Comparison of ENCODE assay signal across 22 mouse cellular contexts in genomic region chr10:16923851-16924250, GRCm38 (mm10).
DNase-seq lines count a peak whose midpoint lies in the region; ATAC-seq lines count a peak whose summit lies in the region.
"Had no signal": no experiment of that assay in that cellular context is flagged by ENCODE, and none has a peak within 500 bp of the region (broad histone marks: within the 10 kb centered on the region; RNA-seq: fewer than 3 reads in every experiment).

No protein-coding gene starts in this region.

- H3K4me2 ChIP-seq in heart, embryonic 11.5 days: no peak overlapping the region
- H3K4me2 ChIP-seq: embryonic facial prominence, embryonic 12.5 days; forebrain, embryonic 13.5 days; forebrain, embryonic 15.5 days had no signal

- no peaks in the 10 kb centered on the region for H3K36me3 ChIP-seq in heart, embryonic 11.5 days (ENCODE audit: control insufficient read depth, insufficient read depth, low read length)
- H3K36me3 ChIP-seq: embryonic facial prominence, embryonic 10.5 days; embryonic facial prominence, embryonic 12.5 days; forebrain, embryonic 15.5 days had no signal

- H3K4me1 ChIP-seq in heart, embryonic 11.5 days (ENCODE audit: control insufficient read depth, insufficient read depth, low read length): no peaks in the 10 kb centered on the region
- H3K4me1 ChIP-seq: embryonic facial prominence, embryonic 10.5 days; embryonic facial prominence, embryonic 12.5 days; forebrain, embryonic 13.5 days; forebrain, embryonic 15.5 days had no signal

- ATAC-seq in heart, embryonic 11.5 days (replicated peaks; ENCODE audit: insufficient number of reproducible peaks, low FRiP score, low TSS enrichment): no peak
- peak; percentile 40; the same call in 1 of the 2 replicates for ATAC-seq in granulocyte monocyte progenitor cell, adult 5-6 weeks (replicated peaks; ENCODE audit: poor library complexity, severe bottlenecking)
- peak; percentile 63; the same call in 1 of the 2 replicates for ATAC-seq in monocyte, adult 5-6 weeks (replicated peaks; ENCODE audit: insufficient number of reproducible peaks, low FRiP score, low TSS enrichment, poor library complexity, severe bottlenecking)
- ATAC-seq: activated CD4-positive, CD25-positive, alpha-beta regulatory T cell, adult 4 months; forebrain, embryonic 13.5 days; forebrain, embryonic 15.5 days; forebrain, postnatal 0 days; Patski had no signal

- H3K9ac ChIP-seq in heart, embryonic 11.5 days (ENCODE audit: low read depth, low read length): no peak overlapping the region
- H3K9ac ChIP-seq: embryonic facial prominence, embryonic 12.5 days; forebrain, embryonic 13.5 days; forebrain, embryonic 15.5 days; forebrain, postnatal 0 days had no signal

- no peaks in the 10 kb centered on the region for H3K27me3 ChIP-seq in heart, embryonic 11.5 days (ENCODE audit: control insufficient read depth, insufficient read depth, low read length)
- H3K27me3 ChIP-seq: embryonic facial prominence, embryonic 12.5 days; forebrain, embryonic 13.5 days; forebrain, embryonic 15.5 days; Patski had no signal

- H3K4me3 ChIP-seq in heart, embryonic 11.5 days (ENCODE audit: low read depth, low read length): no peak overlapping the region
- H3K4me3 ChIP-seq: embryonic facial prominence, embryonic 10.5 days; embryonic facial prominence, embryonic 12.5 days; forebrain, embryonic 13.5 days; forebrain, embryonic 15.5 days had no signal

- H3K9me3 ChIP-seq in heart, embryonic 11.5 days (replicated peaks; ENCODE audit: control insufficient read depth, low read length): no peaks in the 10 kb centered on the region
- H3K9me3 ChIP-seq: embryonic facial prominence, embryonic 10.5 days; embryonic facial prominence, embryonic 12.5 days; forebrain, embryonic 13.5 days; forebrain, embryonic 15.5 days had no signal

- H3K27ac ChIP-seq in heart, embryonic 11.5 days (ENCODE audit: low read depth, low read length): no peak overlapping the region
- H3K27ac ChIP-seq: embryonic facial prominence, embryonic 10.5 days; embryonic facial prominence, embryonic 12.5 days; forebrain, embryonic 13.5 days; forebrain, embryonic 15.5 days had no signal

- WGBS in heart, embryonic 11.5 days (ENCODE audit: insufficient replicate concordance): 75% methylated on average over 6 of the region's 6 CpGs

- DNase-seq in heart, adult 8-10 months (ENCODE audit: low spot score): peak; percentile 13
- no peak for DNase-seq in adrenal gland, adult 2 months
- no peak for DNase-seq in frontal cortex, postnatal 25 days (ENCODE audit: low spot score in 2 of 2)
- DNase-seq in layer of hippocampus, adult 9-10 months (ENCODE audit: low spot score): no peak
- DNase-seq: adrenal gland, postnatal 10 days; adrenal gland, postnatal 25 days; cerebellum, adult 11 months; cerebellum, adult 18-20 months; cerebellum, adult 8-10 months; cerebellum, adult 9-11 months; cerebellum, postnatal 14 days; cerebellum, postnatal 36 days; forebrain, postnatal 0 days had no signal
